In genomic region chr2:32535501-32535991, GRCm38 (mm10) we compare ENCODE assay signal across 1 mouse cellular context.
TF ChIP-seq lines count a peak whose summit lies in the region.

No protein-coding gene starts in this region.

TF ChIP-seq in CH12.LX, 34 proteins besides CTCF, POLR2A, EP300 and RAD21:
- TF ChIP-seq RCOR1 (conservative IDR thresholded peaks at IDR 0.05; ENCODE audit: low read depth, low read length) = no peak
- peak; percentile 80 for TF ChIP-seq NRF1 (IDR thresholded peaks at IDR 0.05; ENCODE audit: low read depth, low read length)
- no peak for TF ChIP-seq CHD2 (IDR thresholded peaks at IDR 0.05; ENCODE audit: low read length)
- TF ChIP-seq ZMIZ1 (IDR thresholded peaks at IDR 0.05; ENCODE audit: low read depth, low read length) = 0 out of 2 replicates have a peak, but pooled peaks have one; percentile 19
- no peak for TF ChIP-seq ZKSCAN1 (IDR thresholded peaks at IDR 0.05; ENCODE audit: borderline replicate concordance, low read depth, low read length)
- no peak for TF ChIP-seq MAZ (IDR thresholded peaks at IDR 0.05; ENCODE audit: low read depth, low read length)
- TF ChIP-seq USF2 (conservative IDR thresholded peaks at IDR 0.05; ENCODE audit: low read depth, low read length) = no peak
- no peak for TF ChIP-seq POLR2AphosphoS2 (IDR thresholded peaks at IDR 0.05; ENCODE audit: low read depth, low read length)
- peak; percentile 35 for TF ChIP-seq UBTF (IDR thresholded peaks at IDR 0.05; ENCODE audit: low read depth, low read length)
- TF ChIP-seq SIN3A (IDR thresholded peaks at IDR 0.05; ENCODE audit: low read length) = peak; percentile 28
- no peak for TF ChIP-seq PAX5 (IDR thresholded peaks at IDR 0.05; ENCODE audit: low read length)
- no peak for TF ChIP-seq MAFK (IDR thresholded peaks at IDR 0.05; ENCODE audit: insufficient replicate concordance, low read length)
- TF ChIP-seq TCF12 (IDR thresholded peaks at IDR 0.05; ENCODE audit: low read depth, low read length) = peak; percentile 8; the same call in 1 of the 2 replicates
- TF ChIP-seq ELF1 (IDR thresholded peaks at IDR 0.05; ENCODE audit: low read depth, low read length) = peak; percentile 65; the same call in 1 of the 2 replicates
- no peak for TF ChIP-seq GABPA (IDR thresholded peaks at IDR 0.05; ENCODE audit: insufficient replicate concordance, low read depth, low read length)
- no peak for TF ChIP-seq BHLHE40 (IDR thresholded peaks at IDR 0.05; ENCODE audit: low read depth, low read length)
- TF ChIP-seq CHD1 (IDR thresholded peaks at IDR 0.05; ENCODE audit: low read depth, low read length) = 0 out of 2 replicates have a peak, but pooled peaks have one; percentile 20
- TF ChIP-seq IRF4 (IDR thresholded peaks at IDR 0.05; ENCODE audit: low read depth, low read length) = no peak
TF ChIP-seq in CH12.LX: peak in this region for 7.
